ENCODE assay signal across 9 mouse cellular contexts in the genomic region with DNA sequence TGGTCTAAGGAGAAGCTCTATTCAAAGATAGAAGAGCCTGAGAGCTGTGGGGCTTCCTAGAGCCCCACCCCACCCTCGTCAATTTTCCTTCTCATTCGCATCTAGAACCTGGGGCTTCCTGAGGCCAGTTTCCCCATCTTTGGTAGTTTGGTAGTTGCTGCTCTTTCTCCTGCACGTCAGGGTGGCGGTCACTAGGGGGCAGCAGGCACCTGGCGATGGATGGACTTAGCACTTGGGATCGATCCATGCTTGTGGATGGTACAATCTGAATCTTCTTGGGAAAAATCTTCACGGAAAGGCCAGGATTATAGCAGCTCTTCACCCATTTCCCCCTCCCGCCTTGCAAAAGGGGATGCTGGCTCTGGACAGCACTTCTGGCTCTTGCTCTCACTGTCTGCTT. TPM values are rescaled to one million over a fixed set of nuclear protein-coding genes. Genes with fewer than 3 reads are reported as not detected.
A peak's percentile ranks its signal among the peaks of the same experiment; 100 is the strongest.
DNase-seq lines count a peak whose midpoint lies in the region; ATAC-seq and TF ChIP-seq lines count a peak whose summit lies in the region.
"Had no signal": no experiment of that assay in that cellular context is flagged by ENCODE, and none has a peak within 500 bp of the region (broad histone marks: within the 10 kb centered on the region; RNA-seq: fewer than 3 reads in every experiment).

No protein-coding gene starts in this region.

- no peak overlapping the region for H3K27ac ChIP-seq in bone marrow macrophage, adult 2 months (ENCODE audit: insufficient read depth, low read depth, low read length)
- H3K27ac ChIP-seq in forebrain, postnatal 0 days (ENCODE audit: low read depth, low read length) = no peak overlapping the region

- no peak for TF ChIP-seq POLR2A in bone marrow macrophage, adult 2 months (IDR thresholded peaks at IDR 0.05; ENCODE audit: borderline replicate concordance, low read depth, low read length)

- H3K36me3 ChIP-seq in forebrain, postnatal 0 days (ENCODE audit: insufficient read depth) = peaks cover 60% of the 10 kb centered on the region

- 0 out of 2 replicates have a peak overlapping the region, but pooled peaks have one; percentile 18 for H3K9ac ChIP-seq in forebrain, postnatal 0 days

- H3K9me3 ChIP-seq in forebrain, postnatal 0 days (ENCODE audit: low read length) = no peaks in the 10 kb centered on the region

- peak; percentile 52 to 59 for DNase-seq in heart, postnatal 14 days
- DNase-seq in heart, adult 9 months (ENCODE audit: low spot score in 2 of 2) = no peak
- peak; percentile 49 for DNase-seq in right cerebral cortex, postnatal 14 days
- no peak for DNase-seq in right cerebral cortex, postnatal 25 days
- DNase-seq in forebrain, postnatal 0 days = peak; percentile 50
- peak; percentile 67 for DNase-seq in lung, postnatal 36 days
- no peak for DNase-seq in T-cell, adult 2 months (ENCODE audit: low spot score)

- no peak for ATAC-seq in forebrain, postnatal 0 days

- H3K4me2 ChIP-seq in forebrain, postnatal 0 days (ENCODE audit: low read depth) = no peak overlapping the region

- intact Hi-C loops in heart, postnatal 14 days (cut with DNase I) = no loop called here

- peak; percentile 53 for TF ChIP-seq CTCF in bone marrow macrophage, adult 2 months (IDR thresholded peaks at IDR 0.05; ENCODE audit: low read depth, low read length)
- peak; percentile 72 for TF ChIP-seq CTCF in forebrain, postnatal 0 days (IDR thresholded peaks at IDR 0.05; ENCODE audit: low read depth)

- H3K4me1 ChIP-seq in bone marrow macrophage, adult 2 months (ENCODE audit: control insufficient read depth, insufficient read depth, low read length) = no peaks in the 10 kb centered on the region
- H3K4me1 ChIP-seq in forebrain, postnatal 0 days (ENCODE audit: insufficient read depth) = peaks cover 7% of the 10 kb centered on the region; the same call in 1 of the 2 replicates

- H3K27me3 ChIP-seq in forebrain, postnatal 0 days (ENCODE audit: insufficient read depth, low read length) = no peaks in the 10 kb centered on the region

- 12% methylated on average over 8 of the region's 8 CpGs for WGBS in forebrain, postnatal 0 days

- no peak overlapping the region for H3K4me3 ChIP-seq in bone marrow macrophage, adult 2 months (ENCODE audit: insufficient read depth, low read length)
- H3K4me3 ChIP-seq in forebrain, postnatal 0 days (ENCODE audit: low read depth, low read length) = no peak overlapping the region

RNA-seq across cellular contexts. Expression of gene Gm10277, which starts 34.1 kb away (rescaled TPM):
- not detected for total RNA-seq in heart, postnatal 14 days (2021)
- polyA plus RNA-seq in bone marrow macrophage, adult 2 months (2012; ENCODE audit: insufficient read depth, insufficient read length, missing spikeins) = not detected in 2 replicates
- total RNA-seq in forebrain, postnatal 0 days (2014; rRNA removed) = not detected in 2 replicates
- 0.29 TPM in 1 of 2 replicates, not detected in the other for polyA plus RNA-seq in forebrain, postnatal 0 days (2015; fragmentation: Nextera tagmentation; extraction: Ambion mirVana)
- total RNA-seq: layer of hippocampus, postnatal 25 days had no signal

RNA-seq across cellular contexts. Expression of gene Myo18a, which starts 58.6 kb away (rescaled TPM):
- total RNA-seq in heart, postnatal 14 days (2021) = 100 to 1,000 TPM; 252 to 259 TPM
- polyA plus RNA-seq in bone marrow macrophage, adult 2 months (2012; ENCODE audit: insufficient read depth, insufficient read length, missing spikeins) = 41.3 and 45.3 TPM in 2 replicates
- total RNA-seq in forebrain, postnatal 0 days (2014; rRNA removed) = 67.5 and 85.2 TPM in 2 replicates
- polyA plus RNA-seq in forebrain, postnatal 0 days (2015; fragmentation: Nextera tagmentation; extraction: Ambion mirVana) = 23.9 and 33.8 TPM in 2 replicates

Comparison
In these comparisons a context has a peak if more than half of its experiments do, and no peak if none do; other contexts are left out.
1. DNase-seq: peak in heart, postnatal 14 days (2 of 2), right cerebral cortex, postnatal 14 days (single experiment), forebrain, postnatal 0 days (single experiment) and lung, postnatal 36 days (single experiment); none in heart, adult 9 months (0 of 2), right cerebral cortex, postnatal 25 days (single experiment) and T-cell, adult 2 months (single experiment).